Mouse (Mus musculus) central nervous system, embryonic 14 days (tissue): Measurements from ENCODE around the gene Olfr952. TPM values are rescaled to one million over a fixed set of nuclear protein-coding genes. Genes with fewer than 3 reads are reported as not detected.

Experiments used
- polyA plus RNA-seq: library from polyadenylated mRNA; depleted of rRNA; stranded (reverse); fragments of >200 nt; gene quantifications from 2 replicates; pipeline ENCODE4 v1.2.3, GENCODE M21; 2012; rRNA removed

The Olfr952 gene
- not detected in 2 replicates for polyA plus RNA-seq

GRCm38 (mm10) chr9:39427048-39427447 lies at the start of gene Olfr952:
Gene Olfr952, minus strand, starts transcription at chr9:39427148.

GRCm38 (mm10) chr9:39471844-39472243 lies 44.9 kb upstream of the Olfr952 start, which contains the start of gene Olfr955:
Gene Olfr955, minus strand, starts transcription at chr9:39471944.

GRCm38 (mm10) chr9:39456401-39456800 lies 29.5 kb upstream of the Olfr952 start, which contains the start of gene Olfr954:
Gene Olfr954, plus strand, starts transcription at chr9:39456701.

GRCm38 (mm10) chr9:39387110-39387509 lies 39.8 kb downstream of the Olfr952 start, which contains the start of gene Olfr951:
Gene Olfr951, plus strand, starts transcription at chr9:39387410.

Other genes starting within 250 kb of the Olfr952 start
- gene Olfr944, start 225.2 kb downstream of the Olfr952 start, polyA plus RNA-seq: not detected in 2 replicates
- not detected in 2 replicates for gene Olfr1537, start 177.2 kb downstream of the Olfr952 start, polyA plus RNA-seq
- gene Olfr945, start 150.3 kb downstream of the Olfr952 start, polyA plus RNA-seq: not detected in 2 replicates
- not detected in 2 replicates for gene Olfr948, start 101.1 kb downstream of the Olfr952 start, polyA plus RNA-seq
- not detected in 2 replicates for gene Olfr951, start 39.7 kb downstream of the Olfr952 start, polyA plus RNA-seq
- not detected in 2 replicates for gene Olfr954, start 29.6 kb upstream of the Olfr952 start, polyA plus RNA-seq
- gene Olfr955, start 44.8 kb upstream of the Olfr952 start, polyA plus RNA-seq: not detected in 2 replicates
- not detected in 2 replicates for gene Olfr44, start 66.8 kb upstream of the Olfr952 start, polyA plus RNA-seq
- gene Olfr957, start 88.7 kb upstream of the Olfr952 start, polyA plus RNA-seq: not detected in 2 replicates
- not detected in 2 replicates for gene Olfr958, start 126.9 kb upstream of the Olfr952 start, polyA plus RNA-seq
- 0.03 TPM in 1 of 2 replicates, not detected in the other for gene Olfr959, start 148.4 kb upstream of the Olfr952 start, polyA plus RNA-seq
- gene AW551984, start 177.3 kb upstream of the Olfr952 start, polyA plus RNA-seq: 53.4 and 77.5 TPM in 2 replicates
- not detected in 2 replicates for gene Olfr148, start 183.5 kb upstream of the Olfr952 start, polyA plus RNA-seq
- gene Olfr960, start 194.2 kb upstream of the Olfr952 start, polyA plus RNA-seq: not detected in 2 replicates
- gene Olfr961, start 217.9 kb upstream of the Olfr952 start, polyA plus RNA-seq: not detected in 2 replicates
- not detected in 2 replicates for gene Olfr963, start 240.1 kb upstream of the Olfr952 start, polyA plus RNA-seq